Mouse (Mus musculus) small intestine, adult 2 months (tissue): ENCODE measurements around the gene Fbxo48. TPM values are rescaled to one million over a fixed set of nuclear protein-coding genes. Genes with fewer than 3 reads are reported as not detected.

Source experiments
- H3K27ac ChIP-seq: fragments of 200-500 bp; 2 replicates; pipeline ENCODE4 v1.5.1; 2012; ENCODE audit warnings: low read depth, low read length, control low read depth, inconsistent platforms; ENCODE audit not compliant: insufficient read depth
- H3K27me3 ChIP-seq: fragments of 200-500 bp; 2 replicates; pipeline ENCODE4 v1.6.1; 2012; ENCODE audit warnings: mild to moderate bottlenecking, moderate library complexity, low read length, inconsistent platforms; ENCODE audit not compliant: control insufficient read depth, insufficient read depth
- H3K36me3 ChIP-seq: fragments of 200-500 bp; 2 replicates; pipeline ENCODE4 v1.6.1; 2012; ENCODE audit warnings: mild to moderate bottlenecking, low read length, control low read depth, inconsistent platforms; ENCODE audit not compliant: control insufficient read depth, insufficient read depth
- H3K4me1 ChIP-seq: fragments of 200-500 bp; 2 replicates; pipeline ENCODE4 v1.6.1; 2012; ENCODE audit warnings: low read length, inconsistent platforms, mixed read lengths; ENCODE audit not compliant: control insufficient read depth, insufficient read depth, insufficient read length
- H3K4me3 ChIP-seq: fragments of 200-500 bp; 2 replicates; pipeline ENCODE4 v1.5.1; 2012; ENCODE audit warnings: low read depth, mild to moderate bottlenecking, control low read depth, inconsistent platforms, low read length, moderate library complexity
- CTCF ChIP-seq: fragments of 200-500 bp; IDR thresholded peaks from 2 replicates; pipeline ENCODE4 v1.5.1; 2012; ENCODE audit warnings: low read depth, mild to moderate bottlenecking, control low read depth, inconsistent platforms, low read length, moderate library complexity, mixed read lengths; ENCODE audit not compliant: insufficient replicate concordance, insufficient read length; ENCODE audit errors: extremely low read depth
- POLR2A ChIP-seq: fragments of 200-500 bp; IDR thresholded peaks from 2 replicates; pipeline ENCODE4 v1.6.1; 2012; ENCODE audit warnings: low read depth, mild to moderate bottlenecking, control low read depth, inconsistent platforms, low read length, moderate library complexity
- WGBS: fragments of 180-500 bp; shearing (Covaris S2); methylation state at CpG from one replicate; pipeline ENCODE4 v1.1.7; 2018; 5-methylcytosine and 5-hydroxymethylcytosine counted together
- polyA plus RNA-seq: library from polyadenylated mRNA; depleted of rRNA; stranded (reverse); fragments of >200 nt; gene quantifications from 2 replicates; pipeline ENCODE4 v1.2.3, GENCODE M21; 2012

Fbxo48 gene
- polyA plus RNA-seq, 1 experiment, result 0.16 TPM

GRCm38 (mm10) chr11:16989885-16990284 lies 38.7 kb downstream of the Fbxo48 start:
- 84% methylated on average over 5 of the region's 5 CpGs for WGBS
- TF ChIP-seq POLR2A (no peak), CTCF (no peak)

GRCm38 (mm10) chr11:16992880-16993279 lies 41.7 kb downstream of the Fbxo48 start:
- H3K4me1 ChIP-seq, result no peaks in the 10 kb centered on the region
- no peaks in the 10 kb centered on the region; the same call in 1 of the 2 replicates for H3K36me3 ChIP-seq
- 63% methylated on average over 6 of the region's 6 CpGs for WGBS
- H3K27me3 ChIP-seq, result no peaks in the 10 kb centered on the region
- no peak for TF ChIP-seq POLR2A
- no peak for TF ChIP-seq CTCF
- H3K27ac ChIP-seq, result no peak overlapping the region
- no peak overlapping the region for H3K4me3 ChIP-seq

More at GRCm38 (mm10) chr11:16989885-16990284, 38.7 kb downstream of the Fbxo48 start:
- H3K27me3 ChIP-seq, result no peaks in the 10 kb centered on the region
- 0 out of 2 replicates have a peak, but pooled peaks cover 1% of the 10 kb centered on the region for H3K4me1 ChIP-seq
- no peaks in the 10 kb centered on the region; the same call in 1 of the 2 replicates for H3K36me3 ChIP-seq
- no peak overlapping the region for H3K27ac ChIP-seq
- H3K4me3 ChIP-seq, result no peak overlapping the region

- Histone ChIP-seq H3K27ac (no peak overlapping the region), H3K4me3 (no peak overlapping the region), H3K36me3 (no peaks in the 10 kb centered on the region), H3K27me3 (no peaks in the 10 kb centered on the region), H3K4me1 (no peaks in the 10 kb centered on the region)
- TF ChIP-seq CTCF, result no peak
- no peak for TF ChIP-seq POLR2A
Measured at GRCm38 (mm10) chr11:16996818-16997217, 45.6 kb downstream of the Fbxo48 start.

- no peaks in the 10 kb centered on the region for H3K27me3 ChIP-seq
- no peak overlapping the region for H3K4me3 ChIP-seq
- TF ChIP-seq CTCF (no peak), POLR2A (no peak)
- no peaks in the 10 kb centered on the region for H3K36me3 ChIP-seq
- no peak overlapping the region for H3K27ac ChIP-seq
- no peaks in the 10 kb centered on the region for H3K4me1 ChIP-seq
Measured at GRCm38 (mm10) chr11:16997465-16997864, 46.3 kb downstream of the Fbxo48 start.

- Histone ChIP-seq H3K4me1 (no peaks in the 10 kb centered on the region), H3K36me3 (no peaks in the 10 kb centered on the region), H3K27ac (no peak overlapping the region), H3K27me3 (no peaks in the 10 kb centered on the region), H3K4me3 (no peak overlapping the region)
- 83% methylated on average over 4 of the region's 4 CpGs for WGBS
- TF ChIP-seq CTCF, result no peak
- no peak for TF ChIP-seq POLR2A
Measured at GRCm38 (mm10) chr11:16999387-16999786, 48.2 kb downstream of the Fbxo48 start.

- no peaks in the 10 kb centered on the region for H3K4me1 ChIP-seq
- H3K36me3 ChIP-seq, result no peaks in the 10 kb centered on the region
- H3K4me3 ChIP-seq, result no peak overlapping the region
- TF ChIP-seq CTCF, result no peak
- no peak for TF ChIP-seq POLR2A
- H3K27me3 ChIP-seq, result no peaks in the 10 kb centered on the region
- no peak overlapping the region for H3K27ac ChIP-seq
Measured at GRCm38 (mm10) chr11:16999933-17000332, 48.8 kb downstream of the Fbxo48 start.

- no peaks in the 10 kb centered on the region for H3K36me3 ChIP-seq
- no peak overlapping the region for H3K4me3 ChIP-seq
- H3K27ac ChIP-seq, result no peak overlapping the region
- H3K4me1 ChIP-seq, result no peaks in the 10 kb centered on the region
- TF ChIP-seq POLR2A (no peak), CTCF (no peak)
- H3K27me3 ChIP-seq, result no peaks in the 10 kb centered on the region
- WGBS, result 63% methylated on average over 9 of the region's 9 CpGs
Measured at GRCm38 (mm10) chr11:17000353-17001334, 49.5 kb downstream of the Fbxo48 start.
